Mouse (Mus musculus) layer of hippocampus, postnatal 14 days (tissue): ENCODE measurements around the gene Dand5. TPM values are rescaled to one million over a fixed set of nuclear protein-coding genes. Genes with fewer than 3 reads are reported as not detected.

Experiments
- DNase-seq, 2 experiments: peaks; one replicate each; pipeline ENCODE4 v3.0.0; 2021 to 2022; ENCODE audit warnings: low spot score in 2 of 2, mixed read lengths in 1 of 2
- long read RNA-seq, 2 experiments: library from polyadenylated mRNA; stranded (forward); transcript quantifications; one replicate each; pipeline ENCODE4 v2.0.0; 2021
- total RNA-seq, 2 experiments: library from RNA; stranded (reverse); gene quantifications; 2 replicates each; pipeline ENCODE4 v1.2.3; 2021

Dand5 gene
- total RNA-seq = 1 to 10 TPM; 7.4 to 8.6 TPM
- long read RNA-seq, experiment 1, partial matches to known transcripts = 1 of 14 reads
- long read RNA-seq, experiment 1, other reads (novel, unspliced or antisense) = 13 of 14 reads
- long read RNA-seq, experiment 2, partial matches to known transcripts = 0 of 7 reads
- long read RNA-seq, experiment 2, other reads (novel, unspliced or antisense) = 7 of 7 reads

- no peak for DNase-seq
These were observed at the start of gene Dand5 for GRCm38 (mm10) chr8:84822723-84823122. Gene Dand5 (minus strand): TSS chr8:84822823.

GRCm38 (mm10) chr8:84871376-84872308 is 49.0 kb upstream of the Dand5 start, which contains the start of gene Syce2:
Gene Syce2 (plus strand): TSS chr8:84872111.
- DNase-seq = peak in 1 of 2 experiments; percentile 58

GRCm38 (mm10) chr8:84856864-84857441 is 34.3 kb upstream of the Dand5 start, which contains the start of gene Farsa:
Gene Farsa (plus strand): TSS chr8:84856989.
- DNase-seq = peak; percentile 91 to 95

- no peak for DNase-seq
These were observed 33.8 kb upstream of the Dand5 start for GRCm38 (mm10) chr8:84856434-84856833.

- DNase-seq = no peak
These were observed 25.2 kb upstream of the Dand5 start for GRCm38 (mm10) chr8:84847684-84848435.

GRCm38 (mm10) chr8:84846722-84847572 is 24.3 kb upstream of the Dand5 start, which contains the start of gene Calr:
Gene Calr (minus strand): TSS chr8:84846934.
- peak; percentile 98 to 100 for DNase-seq

GRCm38 (mm10) chr8:84846094-84846721 is 23.6 kb upstream of the Dand5 start:
- no peak for DNase-seq

GRCm38 (mm10) chr8:84845355-84846093 is 22.9 kb upstream of the Dand5 start:
- no peak for DNase-seq

GRCm38 (mm10) chr8:84844397-84845070 is 21.9 kb upstream of the Dand5 start:
- no peak for DNase-seq

GRCm38 (mm10) chr8:84841514-84841913 is 18.9 kb upstream of the Dand5 start:
- DNase-seq = no peak

- DNase-seq = peak; percentile 88 to 95
These were observed 17.8 kb upstream of the Dand5 start, which contains the start of gene Rad23a for GRCm38 (mm10) chr8:84840248-84840999. Gene Rad23a (minus strand): TSS chr8:84840665.

- DNase-seq = no peak
These were observed 17.2 kb upstream of the Dand5 start for GRCm38 (mm10) chr8:84839875-84840247.

- no peak for DNase-seq
These were observed 16.8 kb upstream of the Dand5 start for GRCm38 (mm10) chr8:84839411-84839810.

GRCm38 (mm10) chr8:84838513-84838912 is 15.9 kb upstream of the Dand5 start:
- DNase-seq = no peak

GRCm38 (mm10) chr8:84837912-84838470 is 15.4 kb upstream of the Dand5 start:
- DNase-seq = no peak

GRCm38 (mm10) chr8:84837149-84837911 is 14.7 kb upstream of the Dand5 start:
- no peak for DNase-seq
